Mouse (Mus musculus) lung, embryonic 16.5 days (tissue): ENCODE measurements around the gene Smyd4. TPM values are rescaled to one million over a fixed set of nuclear protein-coding genes. Genes with fewer than 3 reads are reported as not detected.
"Not testable (repeated sequence)": the region's sequence is repeated elsewhere in the genome, so short reads cannot be mapped to it uniquely, and the experiment has no call there.

ENCODE experiments used
- ATAC-seq: fragments of 200-750 bp; cut with Nextera tagmentation; 2 replicates; pipeline ENCODE4 v1.8.0; 2017; ENCODE audit warnings: low read depth, mild to moderate bottlenecking, moderate library complexity
- H3K27ac ChIP-seq: fragments of 300-500 bp; sonication (generic); 2 replicates; pipeline ENCODE4 v1.5.1; 2014; ENCODE audit warnings: mild to moderate bottlenecking, control low read depth, low read length
- H3K27me3 ChIP-seq: fragments of 300-500 bp; sonication (generic); 2 replicates; pipeline ENCODE4 v1.6.1; 2014; ENCODE audit warnings: low read depth, low read length, mixed read lengths; ENCODE audit not compliant: control insufficient read depth, insufficient read depth
- H3K36me3 ChIP-seq: fragments of 300-500 bp; sonication (generic); 2 replicates; pipeline ENCODE4 v1.6.1; 2014; ENCODE audit warnings: low read length; ENCODE audit not compliant: control insufficient read depth, insufficient read depth
- H3K4me1 ChIP-seq: fragments of 300-500 bp; sonication (generic); replicated peaks from 2 replicates; pipeline ENCODE4 v1.6.1; 2014; ENCODE audit warnings: low read length, mixed read lengths; ENCODE audit not compliant: control insufficient read depth, insufficient read depth
- H3K4me2 ChIP-seq: fragments of 300-500 bp; sonication (generic); 2 replicates; pipeline ENCODE4 v1.6.1; 2014; ENCODE audit warnings: low read depth, low read length, control low read depth
- H3K4me3 ChIP-seq: fragments of 300-500 bp; sonication (generic); 2 replicates; pipeline ENCODE4 v1.5.1; 2014; ENCODE audit warnings: mild to moderate bottlenecking, low read length, control low read depth
- H3K9ac ChIP-seq: fragments of 300-500 bp; sonication (generic); 2 replicates; pipeline ENCODE4 v1.6.1; 2014; ENCODE audit warnings: low read length, control low read depth
- H3K9me3 ChIP-seq: fragments of 300-500 bp; sonication (generic); 2 replicates; pipeline ENCODE4 v1.6.1; 2016; ENCODE audit warnings: low read length; ENCODE audit not compliant: control insufficient read depth
- WGBS: fragments of 180-500 bp; shearing (Covaris S2); extraction: QIAGEN DNeasy Blood & Tissue Kit; methylation state at CpG from one replicate; pipeline ENCODE4 v1.1.7; 2014; 5-methylcytosine and 5-hydroxymethylcytosine counted together
- polyA plus RNA-seq: library from polyadenylated mRNA; unstranded; fragments of >200 nt; fragmentation: Nextera tagmentation; extraction: Ambion mirVana; gene quantifications from 2 replicates; pipeline ENCODE4 v1.2.1, GENCODE M21; 2015

Gene Smyd4
- polyA plus RNA-seq, 1 experiment from 2014 or later = 16.9 TPM

GRCm38 (mm10) chr11:75355475-75355874, 7.2 kb downstream of the Smyd4 start:
- Histone ChIP-seq H3K4me2 (no peak overlapping the region), H3K36me3 (no peaks in the 10 kb centered on the region), H3K9me3 (0 out of 2 replicates have a peak, but pooled peaks cover 2% of the 10 kb centered on the region), H3K4me3 (no peak overlapping the region), H3K4me1 (peaks cover 2% of the 10 kb centered on the region), H3K9ac (no peak overlapping the region), H3K27ac (no peak overlapping the region), H3K27me3 (no peaks in the 10 kb centered on the region)
- WGBS = 83% methylated on average over 1 of the region's 1 CpGs
- ATAC-seq = no peak

- H3K9me3 ChIP-seq = no peaks in the 10 kb centered on the region
- no peak overlapping the region for H3K4me3 ChIP-seq
- WGBS = 81% methylated on average over 1 of the region's 1 CpGs
- no peak overlapping the region for H3K27ac ChIP-seq
- no peak overlapping the region for H3K9ac ChIP-seq
- no peaks in the 10 kb centered on the region for H3K27me3 ChIP-seq
- no peak overlapping the region for H3K4me2 ChIP-seq
- no peak for ATAC-seq
- no peaks in the 10 kb centered on the region for H3K36me3 ChIP-seq
- H3K4me1 ChIP-seq = no peaks in the 10 kb centered on the region
Observed at GRCm38 (mm10) chr11:75377125-75377524, 28.9 kb downstream of the Smyd4 start.

DNA sequence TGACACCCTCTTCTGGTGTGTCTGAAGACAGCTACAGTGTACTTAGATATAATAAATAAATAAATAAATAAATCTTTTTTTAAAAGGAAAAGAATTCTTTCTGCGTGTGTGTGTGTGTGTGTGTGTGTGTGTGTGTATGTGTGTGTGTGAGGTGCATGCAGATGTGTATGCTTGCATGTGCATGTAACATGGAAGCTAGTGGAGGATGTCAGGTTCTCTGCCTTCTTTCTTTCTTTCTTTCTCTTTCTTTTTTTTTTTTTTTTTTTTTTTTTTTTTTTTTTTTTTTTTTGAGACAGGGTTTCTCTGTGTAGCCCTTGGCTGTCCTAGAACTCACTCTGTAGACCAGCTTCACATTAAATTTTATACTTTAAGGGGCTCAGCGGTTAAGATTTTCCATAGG, 30.6 kb downstream of the Smyd4 start:
- H3K4me2 ChIP-seq, H3K27ac ChIP-seq, H3K4me1 ChIP-seq, H3K4me3 ChIP-seq, H3K9me3 ChIP-seq, H3K9ac ChIP-seq, ATAC-seq, H3K36me3 ChIP-seq, H3K27me3 ChIP-seq: not testable (repeated sequence)
- WGBS = 86% methylated on average over 2 of the region's 2 CpGs

DNA sequence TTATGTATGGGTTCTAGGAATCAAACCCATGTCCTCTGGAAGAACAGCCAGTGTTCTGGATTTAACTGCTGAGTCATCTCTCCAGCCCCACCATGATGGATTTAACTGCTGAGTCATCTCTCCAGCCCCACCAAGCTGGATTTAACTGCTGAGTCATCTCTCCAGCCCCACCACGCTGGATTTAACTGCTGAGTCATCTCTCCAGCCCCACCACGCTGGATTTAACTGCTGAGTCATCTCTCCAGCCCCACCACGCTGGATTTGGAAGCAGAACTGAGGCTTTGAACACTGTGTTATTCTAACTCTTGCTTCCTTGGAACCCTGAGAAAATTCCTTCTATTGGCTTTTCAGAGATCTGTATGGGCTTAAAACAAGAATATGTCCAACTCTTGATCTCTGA, 35.3 kb downstream of the Smyd4 start:
- 39% methylated on average over 3 of the region's 3 CpGs for WGBS

GRCm38 (mm10) chr11:75395611-75396010, 47.4 kb downstream of the Smyd4 start:
- H3K27ac ChIP-seq = no peak overlapping the region
- 78% methylated on average over 1 of the region's 1 CpGs for WGBS
- ATAC-seq = no peak
- H3K27me3 ChIP-seq = no peaks in the 10 kb centered on the region
- H3K36me3 ChIP-seq = no peaks in the 10 kb centered on the region
- H3K4me1 ChIP-seq = no peaks in the 10 kb centered on the region
- no peak overlapping the region for H3K4me3 ChIP-seq
- H3K4me2 ChIP-seq = no peak overlapping the region
- no peaks in the 10 kb centered on the region for H3K9me3 ChIP-seq
- no peak overlapping the region for H3K9ac ChIP-seq

More for the DNA sequence above, 35.3 kb downstream of the Smyd4 start:
- H3K4me2 ChIP-seq, H3K36me3 ChIP-seq, H3K9ac ChIP-seq, H3K4me1 ChIP-seq, H3K9me3 ChIP-seq, H3K4me3 ChIP-seq, H3K27me3 ChIP-seq, H3K27ac ChIP-seq, ATAC-seq: not testable (repeated sequence)

DNA sequence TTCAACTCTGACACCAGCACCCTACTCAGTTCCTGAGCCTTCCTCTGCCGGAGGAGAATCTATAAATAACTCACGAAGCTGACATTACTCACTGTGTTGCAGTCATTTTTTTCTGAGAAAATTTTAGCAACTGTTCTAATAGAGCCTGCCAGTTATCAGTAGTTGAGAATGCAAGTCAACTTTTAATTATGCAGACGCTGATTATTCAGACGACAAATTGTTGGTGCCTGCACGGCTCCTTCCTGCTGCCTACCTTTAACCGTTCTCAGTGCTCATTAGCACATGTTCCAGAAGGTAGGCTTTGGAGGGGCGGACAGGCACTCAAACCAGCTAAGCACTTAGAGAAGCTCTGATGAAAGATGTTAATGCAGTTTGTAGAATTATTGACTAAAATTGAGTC, 49.2 kb downstream of the Smyd4 start:
- H3K27ac ChIP-seq = no peak overlapping the region
- ATAC-seq = no peak
- no peaks in the 10 kb centered on the region for H3K9me3 ChIP-seq
- 71% methylated on average over 7 of the region's 7 CpGs for WGBS
- no peak overlapping the region for H3K9ac ChIP-seq
- no peaks in the 10 kb centered on the region for H3K36me3 ChIP-seq
- no peak overlapping the region for H3K4me3 ChIP-seq
- H3K4me1 ChIP-seq = no peaks in the 10 kb centered on the region
- no peak overlapping the region for H3K4me2 ChIP-seq
- no peaks in the 10 kb centered on the region for H3K27me3 ChIP-seq

- Histone ChIP-seq H3K4me2 (no peak overlapping the region), H3K27ac (no peak overlapping the region), H3K4me3 (no peak overlapping the region), H3K27me3 (no peaks in the 10 kb centered on the region), H3K9ac (no peak overlapping the region), H3K4me1 (no peaks in the 10 kb centered on the region; the same call in 1 of the 2 replicates), H3K36me3 (no peaks in the 10 kb centered on the region), H3K9me3 (no peaks in the 10 kb centered on the region)
- ATAC-seq = no peak
- WGBS = 83% methylated on average over 11 of the region's 11 CpGs
Observed at GRCm38 (mm10) chr11:75399411-75399841, 51.2 kb downstream of the Smyd4 start.

DNA sequence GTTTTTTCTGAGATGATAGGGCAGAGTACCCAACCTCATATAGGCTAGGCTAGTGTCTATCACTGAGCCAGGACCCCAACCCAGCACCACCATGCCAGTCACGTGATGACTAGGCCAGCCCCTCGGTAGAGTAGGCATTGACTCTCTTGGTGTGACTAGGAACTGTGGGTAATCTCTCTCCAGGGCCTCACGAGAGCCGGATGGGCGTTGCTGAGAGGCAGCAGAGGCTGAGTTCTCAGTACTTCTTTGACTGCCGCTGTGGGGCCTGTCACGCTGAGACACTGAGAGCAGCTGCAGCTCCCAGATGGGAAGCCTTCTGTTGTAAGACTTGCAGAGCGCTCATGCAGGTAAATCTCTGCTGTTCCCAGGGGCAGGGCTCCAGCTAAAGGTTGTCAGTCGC, 51.9 kb downstream of the Smyd4 start:
- no peak for ATAC-seq
- 70% methylated on average over 9 of the region's 9 CpGs for WGBS

DNA sequence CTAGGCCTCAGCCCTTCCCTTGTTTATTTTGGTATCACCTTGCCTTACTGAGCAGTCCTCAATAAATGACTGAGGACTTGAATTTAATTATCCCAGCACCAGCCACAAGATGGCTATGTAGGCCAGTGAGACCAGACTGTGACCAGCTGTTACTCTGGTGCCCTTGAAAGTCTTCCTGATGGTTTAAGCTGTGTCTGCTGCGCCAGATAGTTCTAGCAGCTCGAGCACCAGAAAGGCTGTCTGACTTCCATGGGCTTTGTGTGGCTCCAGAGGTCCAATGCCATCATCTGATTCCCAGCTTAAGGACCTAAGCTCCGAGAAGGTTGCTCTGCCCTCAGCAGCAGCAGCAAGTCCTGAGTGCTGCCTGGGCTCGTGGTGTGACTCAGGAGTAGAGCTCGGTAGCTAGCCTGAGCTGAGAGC, 54.0 kb downstream of the Smyd4 start:
- H3K9ac ChIP-seq = no peak overlapping the region
- peak; percentile 75 for ATAC-seq
- no peaks in the 10 kb centered on the region for H3K36me3 ChIP-seq
- no peak overlapping the region for H3K4me2 ChIP-seq
- no peaks in the 10 kb centered on the region; the same call in 1 of the 2 replicates for H3K4me1 ChIP-seq
- no peak overlapping the region for H3K27ac ChIP-seq
- no peak overlapping the region for H3K4me3 ChIP-seq
- H3K9me3 ChIP-seq = no peaks in the 10 kb centered on the region
- H3K27me3 ChIP-seq = no peaks in the 10 kb centered on the region
- 47% methylated on average over 5 of the region's 5 CpGs for WGBS

More for the DNA sequence above, 51.9 kb downstream of the Smyd4 start:
- Histone ChIP-seq H3K36me3 (no peaks in the 10 kb centered on the region), H3K27ac (no peak overlapping the region), H3K27me3 (no peaks in the 10 kb centered on the region), H3K9ac (no peak overlapping the region), H3K9me3 (no peaks in the 10 kb centered on the region), H3K4me2 (no peak overlapping the region), H3K4me3 (no peak overlapping the region), H3K4me1 (no peaks in the 10 kb centered on the region; the same call in 1 of the 2 replicates)
